Mouse (Mus musculus) heart, postnatal 0 days (tissue): ENCODE measurements around the gene Doc2b.

ENCODE experiments used
- CTCF ChIP-seq: IDR thresholded peaks from 2 replicates; pipeline ENCODE4 v1.5.1; 2016; ENCODE audit warnings: antibody characterized with exemption, control low read depth, low read depth
- EP300 ChIP-seq: IDR thresholded peaks from 2 replicates; pipeline ENCODE4 v1.6.1; 2016; ENCODE audit warnings: antibody characterized with exemption, low read depth

DNA sequence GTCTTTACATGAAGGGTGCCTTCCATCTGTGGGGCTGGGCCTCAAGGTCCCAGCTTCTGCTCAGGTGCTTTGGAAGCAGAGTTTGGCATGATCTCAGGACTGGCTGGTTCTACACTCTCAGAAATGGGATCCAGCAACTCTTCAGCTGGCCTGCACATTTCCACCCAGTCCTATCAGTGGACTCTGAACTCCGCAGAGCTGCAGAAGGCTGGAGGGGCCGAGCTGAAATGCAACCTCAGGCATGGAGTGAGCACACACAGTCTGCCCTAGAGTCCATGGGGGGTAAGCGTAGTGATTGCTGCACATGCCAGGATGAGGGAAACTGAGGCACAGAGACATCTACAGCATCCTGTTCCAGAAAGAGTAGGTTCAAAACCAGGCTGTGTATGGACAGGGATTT is 14.7 kb upstream of the Doc2b start:
- TF ChIP-seq EP300 (no peak), CTCF (no peak)
